Mouse (Mus musculus): ENCODE results near the gene Ogfr.

DNA sequence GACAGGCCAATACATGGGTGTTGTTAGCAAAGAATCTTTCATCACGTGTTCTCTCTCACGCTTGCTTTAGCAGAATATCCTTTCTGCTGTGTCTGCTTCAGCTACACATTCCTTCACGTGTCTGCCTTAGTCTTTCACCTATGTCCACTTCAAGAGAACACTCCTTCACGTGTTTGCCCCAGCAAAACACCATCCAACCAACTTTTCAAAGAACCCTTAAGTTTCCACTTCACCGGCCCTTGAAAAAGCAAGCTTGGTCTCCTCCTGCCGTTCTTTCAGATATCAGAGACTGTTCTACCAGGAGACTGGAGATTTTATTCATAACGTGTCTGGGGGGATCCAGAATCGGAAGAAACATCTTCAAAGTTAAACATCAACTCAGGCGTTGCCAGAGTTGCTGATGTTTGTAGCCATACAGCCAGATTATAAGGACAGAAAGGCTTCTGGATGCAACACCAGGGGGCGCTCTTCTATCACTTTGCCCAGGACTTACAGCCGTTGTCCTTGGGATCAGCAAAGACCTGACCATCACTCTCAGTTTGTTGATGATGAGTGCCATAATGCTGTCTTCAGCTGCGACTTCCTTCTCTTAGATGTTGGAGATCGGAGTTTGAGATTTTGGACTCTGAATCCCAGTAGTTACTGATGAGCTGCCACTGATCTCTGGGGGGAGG, 22.7 kb upstream of the Ogfr start:
- TF ChIP-seq CTCF (IDR thresholded peaks at IDR 0.05; ENCODE audit: control insufficient read depth, insufficient read depth, low read length) (peak; percentile 77), POLR2A (IDR thresholded peaks at IDR 0.05; ENCODE audit: borderline replicate concordance, control insufficient read depth, low read depth, low read length) (no peak)
